Mouse (Mus musculus) mouse embryonic stem cell (cell line): ENCODE measurements around the gene Xlr4c.
"Not testable (repeated sequence)": the region's sequence is repeated elsewhere in the genome, so short reads cannot be mapped to it uniquely, and the experiment has no call there.

Experiments
- in situ Hi-C, 2 experiments: fragments of 300-500 bp; cut with MboI; formaldehyde crosslinking; loops; 1 replicate in 1 of 2; 3 replicates in 1 of 2; pipeline ENCODE4 v1.14.3; 2019 to 2020; ENCODE audit warnings: low sequenced_read_pairs in 2 of 2, low pct_unique_long_range_greater_than_20kb in 1 of 2, mixed read lengths in 1 of 2; ENCODE audit not compliant: unreplicated experiment in 1 of 2

Gene Xlr4c

GRCm38 (mm10) chrX:73242821-73243325, at the start of gene Xlr4c:
TSS of gene Xlr4c (minus strand) at chrX:73243130.
- in situ Hi-C loops, result loop anchor here in 1 of 2 experiments (25.0 kb wide), 1 partner anchor 181 kb away; the partner anchor contains the start of gene Pnma3

GRCm38 (mm10) chrX:73265270-73265669, 22.3 kb upstream of the Xlr4c start, which contains the start of gene Xlr3c:
TSS of gene Xlr3c (minus strand) at chrX:73265390.
- in situ Hi-C loops, result not testable (repeated sequence)

GRCm38 (mm10) chrX:73262428-73262827, 19.5 kb upstream of the Xlr4c start:
- in situ Hi-C loops, result not testable (repeated sequence)

- in situ Hi-C loops, result loop anchor here in 1 of 2 experiments (25.0 kb wide), 1 partner anchor 167 kb away; the partner anchor contains the start of gene Pnma3
Measured at GRCm38 (mm10) chrX:73229288-73229687, 13.6 kb downstream of the Xlr4c start.

GRCm38 (mm10) chrX:73228606-73229214, 14.2 kb downstream of the Xlr4c start:
- in situ Hi-C loops, result loop anchor here in 1 of 2 experiments (25.0 kb wide), 1 partner anchor 166 kb away; the partner anchor contains the start of gene Pnma3

GRCm38 (mm10) chrX:73227914-73228605, 14.9 kb downstream of the Xlr4c start, which contains the start of gene F8a:
TSS of gene F8a (plus strand) at chrX:73228291.
- in situ Hi-C loops, result loop anchor here in 1 of 2 experiments (25.0 kb wide), 1 partner anchor 166 kb away; the partner anchor contains the start of gene Pnma3

- in situ Hi-C loops, result loop anchor here in 1 of 2 experiments (25.0 kb wide), 1 partner anchor 163 kb away; the partner anchor contains the start of gene Pnma3
Measured at GRCm38 (mm10) chrX:73225365-73225764, 17.6 kb downstream of the Xlr4c start.

GRCm38 (mm10) chrX:73213819-73214564, 28.9 kb downstream of the Xlr4c start, which contains the start of gene Xlr4b:
TSS of gene Xlr4b (plus strand) at chrX:73214333.
- in situ Hi-C loops, result not testable (repeated sequence)

GRCm38 (mm10) chrX:73191934-73192333, 51.0 kb downstream of the Xlr4c start, which contains the start of gene Xlr3b:
TSS of gene Xlr3b (plus strand) at chrX:73192207.
- in situ Hi-C loops, result not testable (repeated sequence)
